Mouse (Mus musculus) olfactory bulb, adult 2 months (tissue): ENCODE data around the gene Tssk2. TPM values are rescaled to one million over a fixed set of nuclear protein-coding genes. Genes with fewer than 3 reads are reported as not detected.

ENCODE experiments used
- H3K27ac ChIP-seq: fragments of 200-500 bp; 2 replicates; pipeline ENCODE4 v1.5.1; 2012; ENCODE audit warnings: low read depth, low read length; ENCODE audit not compliant: insufficient read depth
- H3K4me1 ChIP-seq: fragments of 200-500 bp; 2 replicates; pipeline ENCODE4 v1.6.1; 2012; ENCODE audit warnings: low read length; ENCODE audit not compliant: control insufficient read depth, insufficient read depth
- H3K4me3 ChIP-seq: fragments of 200-500 bp; 2 replicates; pipeline ENCODE4 v1.5.1; 2012; ENCODE audit warnings: mild to moderate bottlenecking, low read depth, low read length, moderate library complexity; ENCODE audit not compliant: insufficient read depth
- CTCF ChIP-seq: fragments of 200-500 bp; IDR thresholded peaks from 2 replicates; pipeline ENCODE4 v1.5.1; 2012; ENCODE audit warnings: low read depth, mild to moderate bottlenecking, low read length, moderate library complexity; ENCODE audit not compliant: insufficient read depth
- POLR2A ChIP-seq: fragments of 200-500 bp; IDR thresholded peaks from 2 replicates; pipeline ENCODE4 v1.6.1; 2012; ENCODE audit warnings: mild to moderate bottlenecking, low read depth, low read length, moderate library complexity; ENCODE audit not compliant: insufficient read depth
- WGBS: fragments of 180-500 bp; shearing (Covaris S2); methylation state at CpG from one replicate; pipeline ENCODE4 v1.1.7; 2018; 5-methylcytosine and 5-hydroxymethylcytosine counted together
- polyA plus RNA-seq: library from polyadenylated mRNA; stranded (reverse); fragments of >200 nt; gene quantifications from 2 replicates; pipeline ENCODE4 v1.2.4, GENCODE M21; 2012; ENCODE audit warnings: low replicate concordance; ENCODE audit not compliant: missing spikeins, insufficient read depth, insufficient read length

The Tssk2 gene
- polyA plus RNA-seq, result not detected in 2 replicates

DNA sequence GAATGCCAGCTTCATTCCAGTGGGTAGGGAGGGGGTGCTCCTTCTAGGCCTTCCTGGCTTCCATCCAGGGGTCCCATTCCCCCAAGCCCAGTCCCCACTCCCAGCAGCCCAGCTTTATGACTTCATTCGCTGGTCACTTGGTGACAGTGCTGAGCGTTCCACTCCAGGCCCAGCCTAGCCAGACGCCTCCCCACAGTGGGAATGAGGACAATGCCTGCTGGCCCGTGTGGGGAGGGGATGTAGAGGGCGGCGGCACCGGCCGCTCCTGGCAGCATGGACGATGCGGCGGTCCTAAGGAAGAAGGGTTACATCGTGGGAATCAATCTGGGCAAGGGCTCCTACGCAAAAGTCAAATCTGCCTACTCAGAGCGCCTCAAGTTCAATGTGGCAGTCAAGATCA, at the start of gene Tssk2, which contains the start of gene Dgcr2:
TSS of gene Tssk2 (plus strand) at position 176 of the 400 bp plus-strand sequence.
TSS of gene Dgcr2 (minus strand) at position 101 of the 400 bp plus-strand sequence.
- Histone ChIP-seq H3K4me3 (no peak within 1 kb of the TSS), H3K27ac (no peak within 1 kb of the TSS), H3K4me1 (no peaks in the 10 kb centered on the region)
- WGBS, result 89% methylated on average over 14 of the region's 14 CpGs
- TF ChIP-seq POLR2A (no peak), CTCF (no peak)

DNA sequence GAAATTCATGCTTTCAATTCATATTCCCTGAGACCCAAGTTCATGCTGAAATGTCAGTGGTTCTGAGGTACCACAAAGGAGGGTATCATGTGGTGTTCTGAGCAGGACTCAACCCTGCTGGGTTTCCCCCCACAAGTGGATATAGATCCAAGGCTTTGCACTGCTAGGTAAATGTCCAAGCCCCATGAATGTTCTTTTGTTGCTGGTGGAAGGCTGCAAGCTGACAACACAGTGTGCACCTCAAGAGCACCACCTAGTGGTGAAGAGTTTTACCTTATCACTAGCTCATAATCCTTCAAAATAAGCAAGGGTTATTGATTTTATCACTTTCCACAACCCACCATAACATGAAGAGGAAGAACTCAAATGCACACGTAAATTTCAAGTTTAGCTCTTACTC, 49.5 kb upstream of the Tssk2 start:
- Histone ChIP-seq H3K4me1 (no peaks in the 10 kb centered on the region), H3K4me3 (no peak overlapping the region), H3K27ac (no peak overlapping the region)
- 22% methylated on average over 1 of the region's 1 CpGs for WGBS
- no peak for TF ChIP-seq CTCF
- no peak for TF ChIP-seq POLR2A

DNA sequence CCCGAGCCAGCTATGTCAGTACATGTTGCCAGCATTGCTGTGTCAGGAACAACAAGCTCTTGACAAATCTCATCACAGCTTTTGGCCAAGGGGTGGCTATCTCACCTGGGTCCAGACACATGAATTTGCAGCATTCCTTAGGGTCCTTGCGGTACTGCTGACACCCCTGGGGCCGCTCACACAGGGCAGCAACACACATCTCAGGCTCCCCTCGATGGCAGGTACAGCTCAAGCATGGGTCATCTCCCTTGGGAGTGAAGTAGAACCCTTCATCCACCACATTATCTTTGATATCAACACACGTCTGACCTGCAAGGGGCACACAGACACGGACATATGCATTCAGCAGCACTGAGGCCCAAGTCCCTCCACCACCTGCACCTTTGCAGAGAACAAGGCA, 49.0 kb upstream of the Tssk2 start:
- WGBS, result 85% methylated on average over 6 of the region's 6 CpGs
- no peak for TF ChIP-seq POLR2A
- TF ChIP-seq CTCF, result no peak
- no peak overlapping the region for H3K27ac ChIP-seq
- H3K4me3 ChIP-seq, result no peak overlapping the region
- H3K4me1 ChIP-seq, result no peaks in the 10 kb centered on the region

DNA sequence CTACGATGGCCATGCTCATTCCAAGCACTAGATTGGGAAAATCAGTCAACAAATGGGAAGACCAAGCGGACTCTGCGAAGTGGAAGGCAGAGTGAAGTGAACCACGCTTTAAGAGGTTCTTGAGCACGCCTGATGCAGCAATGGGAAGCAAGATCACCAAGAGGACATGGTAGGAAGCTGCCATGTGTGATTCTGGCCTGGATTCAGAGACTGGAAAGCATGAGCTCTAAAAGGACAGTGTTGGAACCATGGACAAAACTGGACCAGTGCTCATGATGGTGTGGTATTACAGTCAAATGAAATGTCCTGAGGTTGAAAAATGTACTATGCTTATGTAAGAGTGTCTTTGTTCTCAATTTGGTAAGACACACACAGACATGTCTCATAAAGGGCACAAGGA, 47.1 kb upstream of the Tssk2 start:
- WGBS, result 93% methylated on average over 5 of the region's 5 CpGs
- Histone ChIP-seq H3K27ac (no peak overlapping the region), H3K4me1 (no peaks in the 10 kb centered on the region), H3K4me3 (no peak overlapping the region)
- TF ChIP-seq CTCF (no peak), POLR2A (no peak)

DNA sequence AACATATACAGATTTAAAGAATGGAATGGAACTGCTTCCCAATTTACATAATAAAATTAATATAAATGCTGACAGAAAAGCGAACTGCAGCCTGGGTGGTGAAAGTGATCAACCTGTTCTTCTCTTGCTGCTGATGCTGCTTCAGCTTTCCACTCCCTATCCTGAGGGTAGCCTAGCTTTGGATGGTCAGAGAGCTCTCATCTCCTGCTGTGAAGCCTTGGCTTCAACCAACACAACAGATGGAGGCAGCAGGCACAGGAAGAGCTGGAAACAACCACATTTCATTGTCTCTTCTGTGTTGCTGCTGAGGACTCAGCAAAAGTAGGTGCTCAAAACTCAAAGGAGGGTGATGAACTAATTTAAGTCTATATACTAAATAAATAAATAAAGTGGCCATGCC, 46.6 kb upstream of the Tssk2 start:
- no peak overlapping the region for H3K27ac ChIP-seq
- WGBS, result 92% methylated on average over 1 of the region's 1 CpGs
- no peak overlapping the region for H3K4me3 ChIP-seq
- TF ChIP-seq POLR2A (no peak), CTCF (no peak)
- no peaks in the 10 kb centered on the region for H3K4me1 ChIP-seq

DNA sequence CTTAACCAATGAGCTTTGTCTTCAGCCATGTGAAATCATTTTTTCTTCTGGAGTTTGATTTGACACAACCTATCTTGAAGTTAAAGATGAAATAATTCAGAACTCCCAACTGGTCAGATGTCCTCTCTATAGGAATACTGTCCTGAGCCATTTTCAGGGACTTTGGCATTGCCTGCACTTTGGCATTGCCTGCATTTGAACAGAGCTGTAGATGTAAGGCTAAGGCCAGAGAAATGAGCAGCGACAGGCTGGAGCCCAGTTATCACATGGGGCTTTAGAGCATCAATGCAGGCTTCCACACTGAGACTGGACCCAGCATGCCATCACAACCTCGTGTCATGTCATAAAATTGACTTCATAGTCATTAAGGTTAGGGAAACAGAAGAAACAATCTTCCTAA, 45.2 kb upstream of the Tssk2 start:
- no peak overlapping the region for H3K4me3 ChIP-seq
- no peaks in the 10 kb centered on the region for H3K4me1 ChIP-seq
- TF ChIP-seq POLR2A, result no peak
- no peak for TF ChIP-seq CTCF
- no peak overlapping the region for H3K27ac ChIP-seq
- WGBS, result 91% methylated on average over 2 of the region's 2 CpGs

DNA sequence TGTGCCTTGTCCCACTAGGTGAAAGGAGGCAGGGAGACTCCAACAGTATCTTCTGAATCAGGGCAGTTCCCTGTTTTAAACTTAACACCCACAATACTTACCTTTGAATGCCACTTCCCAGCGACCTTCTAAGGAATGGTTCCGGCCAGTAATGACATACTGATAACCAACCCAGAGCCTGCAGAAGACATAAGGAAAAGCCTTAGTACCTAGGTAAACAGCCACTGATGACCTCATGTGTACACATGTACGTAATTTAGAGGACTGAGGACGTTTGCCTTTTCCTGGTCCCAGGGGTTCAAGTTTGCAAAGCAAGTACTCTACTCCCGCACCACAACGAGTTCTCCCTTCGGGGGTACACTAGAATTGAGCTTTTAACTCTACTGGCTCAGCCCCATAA, 41.3 kb upstream of the Tssk2 start:
- TF ChIP-seq CTCF (no peak), POLR2A (no peak)
- peaks cover 5% of the 10 kb centered on the region; the same call in 1 of the 2 replicates for H3K4me1 ChIP-seq
- 90% methylated on average over 7 of the region's 7 CpGs for WGBS
- H3K27ac ChIP-seq, result no peak overlapping the region
- H3K4me3 ChIP-seq, result no peak overlapping the region

DNA sequence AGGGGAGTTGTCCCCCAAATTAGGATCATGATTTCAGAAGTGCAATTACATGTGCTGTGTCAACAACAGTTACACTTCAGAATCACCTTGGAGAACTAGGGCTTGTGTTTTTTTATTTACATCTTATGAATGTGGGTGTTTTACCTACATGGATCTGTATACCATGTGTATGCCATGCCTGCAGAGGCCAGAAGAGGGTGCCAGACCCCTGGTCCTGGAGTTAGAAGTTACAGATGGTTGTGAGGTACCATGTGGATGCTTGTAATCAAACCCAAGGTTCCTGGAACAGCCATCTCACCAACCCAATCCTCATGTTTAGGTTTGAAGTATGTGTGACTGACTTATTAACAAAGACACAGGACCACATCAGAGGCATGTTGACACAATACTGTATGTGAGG, 39.8 kb upstream of the Tssk2 start:
- TF ChIP-seq POLR2A (no peak), CTCF (no peak)
- Histone ChIP-seq H3K4me3 (no peak overlapping the region), H3K4me1 (peaks cover 7% of the 10 kb centered on the region; the same call in 1 of the 2 replicates), H3K27ac (no peak overlapping the region)

DNA sequence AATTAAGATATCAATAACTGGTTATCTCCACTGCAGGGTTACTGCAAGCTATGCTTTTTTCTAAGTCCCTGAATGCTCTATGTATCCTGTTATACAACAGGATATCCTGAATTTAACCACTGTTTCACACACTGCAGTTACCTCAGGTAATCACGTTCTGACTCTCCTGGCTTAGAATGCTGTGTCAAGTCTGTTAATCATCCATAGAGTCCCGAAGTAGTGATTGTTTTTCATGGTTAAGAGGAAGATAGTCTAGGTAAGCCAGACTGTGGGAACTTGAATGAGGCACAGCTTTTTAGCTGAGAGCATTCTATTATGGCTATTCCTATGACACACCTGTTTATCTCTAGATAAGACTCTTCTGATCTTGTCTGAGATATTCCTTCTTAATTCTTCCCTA, 33.1 kb upstream of the Tssk2 start:
- 96% methylated on average over 2 of the region's 2 CpGs for WGBS
- TF ChIP-seq CTCF (no peak), POLR2A (no peak)
- Histone ChIP-seq H3K27ac (no peak overlapping the region), H3K4me1 (peaks cover 5% of the 10 kb centered on the region; the same call in 1 of the 2 replicates), H3K4me3 (no peak overlapping the region)

DNA sequence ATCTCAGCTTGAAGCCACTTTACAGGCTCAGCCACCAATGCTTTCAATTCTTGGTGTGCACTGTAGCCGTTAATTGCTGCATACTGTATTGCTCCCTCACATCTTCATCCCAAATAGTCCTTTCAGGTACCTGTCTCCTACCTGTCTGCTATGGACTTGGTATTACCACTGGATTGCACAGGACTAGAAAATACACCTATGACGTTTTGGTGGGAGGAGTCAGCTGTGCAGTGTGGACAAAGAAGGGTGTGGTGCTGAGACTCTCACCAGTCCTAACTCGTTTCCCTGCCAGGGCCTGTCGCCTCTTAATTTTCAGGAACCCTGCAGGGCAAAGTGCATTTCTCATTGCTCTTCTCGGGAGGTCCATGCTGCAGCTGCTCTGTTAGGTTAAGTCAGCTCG, 32.7 kb upstream of the Tssk2 start:
- H3K27ac ChIP-seq, result no peak overlapping the region
- H3K4me3 ChIP-seq, result no peak overlapping the region
- peaks cover 5% of the 10 kb centered on the region; the same call in 1 of the 2 replicates for H3K4me1 ChIP-seq
- TF ChIP-seq CTCF (no peak), POLR2A (no peak)
- WGBS, result 64% methylated on average over 6 of the region's 6 CpGs
